Mouse (Mus musculus): Measurements from ENCODE around the gene Arhgap1.
"Not testable (repeated sequence)": the region's sequence is repeated elsewhere in the genome, so short reads cannot be mapped to it uniquely, and the experiment has no call there.

Gene Arhgap1

GRCm38 (mm10) chr2:91649553-91650359 lies at the start of gene Arhgap1, which contains the start of gene Zfp408:
Arhgap1 (plus strand) TSS chr2:91649860.
Zfp408 (minus strand) TSS chr2:91649791.
- peak; percentile 95 for DNase-seq (ENCODE audit: low read depth, low spot score)

DNA sequence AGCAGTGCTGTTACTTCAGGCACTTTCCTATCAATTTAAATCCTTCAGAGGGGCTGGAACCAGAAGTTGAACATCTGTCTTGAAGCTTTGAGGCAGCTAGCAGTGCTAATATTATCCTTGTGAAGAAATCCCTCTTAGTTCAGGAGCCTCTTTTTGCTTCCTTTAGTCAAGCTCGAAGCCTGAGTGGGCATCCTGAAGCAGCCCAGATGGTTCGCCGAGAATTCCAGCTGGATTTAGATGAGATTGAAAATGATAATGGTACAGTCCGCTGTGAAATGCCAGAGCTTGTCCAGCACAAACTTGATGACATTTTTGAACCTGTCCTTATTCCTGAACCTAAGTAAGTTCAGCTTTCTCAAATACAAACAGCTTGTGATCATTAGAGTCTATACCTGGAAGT lies 49.2 kb upstream of the Arhgap1 start:
- no peak for DNase-seq (ENCODE audit: low read depth, low spot score)

- DNase-seq (ENCODE audit: low read depth, low spot score) = no peak
These were observed 47.3 kb upstream of the Arhgap1 start for GRCm38 (mm10) chr2:91602389-91602788.

- not testable (repeated sequence) for DNase-seq (ENCODE audit: low read depth, low spot score)
These were observed 40.3 kb upstream of the Arhgap1 start for GRCm38 (mm10) chr2:91609370-91609769.

DNA sequence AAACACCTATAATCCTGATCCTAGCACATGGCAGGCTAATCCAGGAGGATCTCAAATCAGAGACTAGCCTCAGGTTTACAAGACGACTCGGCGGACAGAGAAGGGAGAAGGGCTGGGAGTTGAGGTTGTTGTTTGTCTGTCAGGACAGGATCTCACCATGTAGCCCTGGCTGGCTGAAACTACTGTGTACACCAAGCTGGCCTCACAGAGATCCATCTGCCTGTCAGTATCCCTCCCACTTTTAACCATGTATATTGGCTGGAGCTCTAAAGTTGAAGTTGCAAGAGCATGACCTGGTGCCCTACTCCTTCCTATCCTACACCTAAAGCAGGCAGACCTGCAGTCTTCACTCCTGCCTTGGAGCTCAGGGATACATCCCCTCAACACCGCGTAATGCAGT lies 27.3 kb upstream of the Arhgap1 start:
- DNase-seq (ENCODE audit: low read depth, low spot score) = no peak

DNA sequence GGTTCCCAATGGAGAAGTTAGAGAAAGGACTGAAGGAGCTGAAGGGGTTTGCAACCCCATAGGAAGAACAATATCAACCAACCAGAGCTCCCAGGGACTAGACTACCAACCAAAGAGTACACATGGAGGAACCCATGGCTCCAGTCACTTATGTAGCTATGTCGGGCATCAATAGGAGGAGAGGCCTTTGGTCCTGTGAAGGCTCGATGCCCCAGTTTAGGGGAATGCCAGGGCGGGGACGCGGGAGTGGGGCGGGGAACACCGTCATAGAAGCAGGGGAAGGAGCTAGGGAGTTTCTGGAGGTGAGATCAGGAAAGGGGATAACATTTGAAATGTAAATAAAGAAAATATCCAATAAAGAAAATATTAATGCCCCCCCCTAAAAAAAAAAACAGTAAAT lies 26.3 kb upstream of the Arhgap1 start:
- DNase-seq (ENCODE audit: low read depth, low spot score) = not testable (repeated sequence)

- no peak for DNase-seq (ENCODE audit: low read depth, low spot score)
These were observed 22.2 kb upstream of the Arhgap1 start for GRCm38 (mm10) chr2:91627486-91627885.

DNA sequence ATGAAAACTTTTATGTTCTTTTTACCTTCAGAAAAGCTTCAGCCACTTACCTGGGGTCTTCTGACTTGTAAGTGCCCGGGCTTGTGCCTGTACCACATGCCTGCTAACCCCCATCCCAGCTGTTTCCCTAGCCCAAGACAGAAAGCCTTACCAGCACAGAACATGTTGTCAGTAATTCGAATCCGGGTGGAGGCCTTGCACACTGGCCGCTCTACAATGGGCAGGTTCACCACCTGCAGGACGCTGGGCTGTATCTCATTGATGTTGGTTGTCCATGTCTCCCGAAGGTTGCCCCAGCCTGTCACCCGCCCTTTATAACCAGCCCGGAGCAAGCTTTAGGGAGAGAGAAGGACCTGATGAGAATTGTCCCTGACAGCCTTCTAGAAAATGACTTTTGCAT lies 21.5 kb upstream of the Arhgap1 start:
- DNase-seq (ENCODE audit: low read depth, low spot score) = no peak

GRCm38 (mm10) chr2:91629682-91630081 lies 20.0 kb upstream of the Arhgap1 start:
- DNase-seq (ENCODE audit: low read depth, low spot score) = no peak

- DNase-seq (ENCODE audit: low read depth, low spot score) = no peak
These were observed 19.3 kb upstream of the Arhgap1 start for GRCm38 (mm10) chr2:91630384-91630783.

DNA sequence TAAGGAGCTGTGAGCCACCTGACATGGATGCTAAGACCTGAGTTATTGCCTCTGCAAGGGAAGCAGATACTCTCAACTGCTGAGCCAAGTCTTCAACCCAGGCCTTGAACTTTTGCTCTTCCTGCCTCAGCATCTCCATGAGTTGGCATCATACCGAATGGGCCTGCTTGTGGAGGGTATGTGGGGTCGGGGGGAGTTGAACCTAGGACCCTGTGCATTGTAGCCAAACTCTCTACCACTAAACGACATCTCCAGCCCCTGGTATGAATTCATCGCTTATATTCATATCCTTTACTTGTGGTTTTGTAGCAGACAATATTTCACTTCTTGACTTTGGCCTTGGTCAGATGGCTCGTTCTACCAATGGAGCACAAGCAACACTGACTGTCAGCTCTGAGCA lies 17.8 kb upstream of the Arhgap1 start:
- DNase-seq (ENCODE audit: low read depth, low spot score) = no peak

- DNase-seq (ENCODE audit: low read depth, low spot score) = no peak
These were observed 17.3 kb upstream of the Arhgap1 start for GRCm38 (mm10) chr2:91632316-91632715.

DNA sequence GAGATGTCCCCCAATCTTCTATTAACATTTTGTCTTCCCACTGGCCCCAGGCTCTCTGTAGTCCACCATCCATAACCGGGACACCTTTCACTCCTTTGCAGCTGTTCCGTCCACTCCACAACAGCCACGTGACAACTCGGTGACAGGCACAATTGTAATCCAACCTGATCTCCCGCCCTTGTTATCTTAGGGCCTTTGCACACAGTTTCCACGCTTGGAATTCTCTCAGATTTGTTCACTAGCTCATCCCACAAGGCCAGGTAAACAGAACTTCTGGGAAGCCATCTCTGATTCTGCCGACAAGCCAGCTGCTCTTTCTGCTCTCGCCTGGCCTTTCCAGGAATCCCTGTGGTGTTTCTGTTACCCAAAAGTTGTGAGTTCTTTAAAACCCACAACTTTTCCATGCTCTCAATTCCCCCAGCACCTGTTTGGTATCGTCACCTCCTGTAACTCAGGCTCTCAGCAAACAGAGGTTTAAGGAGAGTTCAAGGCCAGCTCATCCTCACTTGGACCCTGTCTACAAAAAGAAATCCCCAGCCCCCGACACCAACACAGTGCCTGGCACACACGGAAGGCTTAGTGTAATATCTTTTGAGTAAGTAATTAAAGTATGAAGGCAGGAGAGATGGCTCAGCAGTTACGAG lies 16.2 kb upstream of the Arhgap1 start:
- DNase-seq (ENCODE audit: low read depth, low spot score) = no peak

- DNase-seq (ENCODE audit: low read depth, low spot score) = no peak
These were observed 14.8 kb upstream of the Arhgap1 start for GRCm38 (mm10) chr2:91634841-91635240.

- no peak for DNase-seq (ENCODE audit: low read depth, low spot score)
These were observed 14.2 kb upstream of the Arhgap1 start for GRCm38 (mm10) chr2:91635486-91635885.

- DNase-seq (ENCODE audit: low read depth, low spot score) = no peak
These were observed 13.4 kb upstream of the Arhgap1 start, which contains the start of gene F2 for GRCm38 (mm10) chr2:91636229-91636628. F2 (minus strand) TSS chr2:91636414.

- DNase-seq (ENCODE audit: low read depth, low spot score) = no peak
These were observed 12.8 kb upstream of the Arhgap1 start for GRCm38 (mm10) chr2:91636727-91637338.

DNA sequence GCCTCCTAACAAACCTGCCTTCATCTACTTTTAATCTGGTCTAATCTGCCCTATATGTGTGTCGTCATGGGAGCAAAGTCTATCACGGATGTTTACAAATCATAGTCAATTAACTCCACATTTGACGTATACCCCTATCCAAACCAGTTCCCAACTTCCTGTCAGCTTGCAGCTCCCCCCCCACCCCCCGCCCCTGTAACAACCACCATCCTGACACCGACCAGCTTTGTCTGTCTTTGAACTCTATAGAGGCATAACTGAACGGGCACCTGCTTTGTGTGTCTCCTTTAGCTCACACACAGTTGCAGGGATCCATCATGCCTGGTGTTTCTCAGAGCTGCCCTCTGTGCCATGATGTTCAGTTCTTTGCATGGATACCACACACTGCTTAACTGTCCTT lies 10.7 kb upstream of the Arhgap1 start:
- DNase-seq (ENCODE audit: low read depth, low spot score) = no peak

DNA sequence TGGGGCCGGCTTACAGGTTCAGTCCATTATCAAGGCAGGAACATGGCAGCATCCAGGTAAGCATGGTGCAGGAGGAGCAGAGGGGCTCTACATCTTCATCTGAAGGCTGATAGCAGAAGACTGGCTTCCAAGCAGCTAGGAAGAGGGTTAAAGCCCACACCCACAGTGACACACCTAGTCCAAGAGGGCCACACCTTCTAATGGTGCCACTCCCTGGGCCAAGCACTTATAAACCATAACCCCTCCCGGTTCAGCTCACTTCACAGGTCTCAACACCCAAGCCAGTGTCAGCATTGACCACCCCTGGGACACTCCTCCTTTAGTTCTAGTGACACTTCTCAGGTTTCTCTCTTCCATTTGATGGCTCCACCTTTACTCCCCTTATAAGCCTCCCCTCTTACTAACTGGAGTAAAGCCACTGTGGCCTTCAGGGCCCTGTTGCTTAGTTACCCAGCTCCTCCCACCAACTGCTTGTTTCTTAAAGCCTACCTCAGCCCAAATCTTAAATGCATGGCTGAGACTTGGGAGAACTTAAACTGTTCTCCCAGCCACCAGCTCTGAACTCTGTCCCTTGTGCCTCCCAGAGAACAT lies 6.7 kb upstream of the Arhgap1 start:
- DNase-seq (ENCODE audit: low read depth, low spot score) = no peak

- no peak for DNase-seq (ENCODE audit: low read depth, low spot score)
These were observed 5.6 kb upstream of the Arhgap1 start for GRCm38 (mm10) chr2:91644021-91644420.

DNA sequence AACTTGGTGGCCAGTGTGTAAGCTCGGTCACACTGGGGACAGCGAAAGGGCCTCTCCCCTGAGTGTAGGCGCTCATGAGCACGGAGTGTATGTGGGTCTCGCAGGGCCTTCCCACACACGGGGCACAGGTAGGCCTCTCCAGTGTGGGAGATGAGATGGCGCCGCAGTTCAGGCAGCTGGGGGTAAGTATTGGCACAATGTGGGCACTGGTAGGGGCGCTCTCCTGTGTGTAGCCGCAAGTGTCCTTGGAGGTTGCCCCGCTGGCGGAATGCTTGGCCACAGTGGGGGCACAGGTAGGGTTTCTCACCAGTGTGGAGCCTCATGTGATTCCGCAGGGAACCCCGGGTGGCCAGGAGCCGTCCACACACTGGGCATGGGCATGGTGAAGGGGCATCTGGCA lies 4.3 kb upstream of the Arhgap1 start:
- no peak for DNase-seq (ENCODE audit: low read depth, low spot score)

GRCm38 (mm10) chr2:91645811-91646210 lies 3.8 kb upstream of the Arhgap1 start:
- DNase-seq (ENCODE audit: low read depth, low spot score) = no peak

Measured in embryo, embryonic 11.5 days (tissue).